ENCODE assay signal across 22 mouse cellular contexts in genomic region chr6:66967788-66968187, GRCm38 (mm10).
DNase-seq lines count a peak whose midpoint lies in the region; ATAC-seq and TF ChIP-seq lines count a peak whose summit lies in the region.
"Had no signal": no experiment of that assay in that cellular context is flagged by ENCODE, and none has a peak within 500 bp of the region (broad histone marks: within the 10 kb centered on the region; RNA-seq: fewer than 3 reads in every experiment).

No protein-coding gene starts in this region.

- 0 out of 2 replicates have a peak, but pooled peaks have one; percentile 18 for TF ChIP-seq CTCF in lung, embryonic 14.5 days (IDR thresholded peaks at IDR 0.05; ENCODE audit: low read depth)
- no peak for TF ChIP-seq CTCF in lung, adult 2 months (IDR thresholded peaks at IDR 0.05; ENCODE audit: insufficient read depth, low read length)

- peak; percentile 17; the same call in 1 of the 2 replicates for ATAC-seq in lung, embryonic 14.5 days (ENCODE audit: insufficient read depth)
- 0 out of 2 replicates have a peak, but pooled peaks have one; percentile 26 for ATAC-seq in erythroblast, adult 5-6 weeks (replicated peaks; ENCODE audit: low FRiP score, poor library complexity, severe bottlenecking)
- ATAC-seq: forebrain, embryonic 16.5 days; inflammation-experienced regulatory T-cells, adult 6 months; midbrain, embryonic 15.5 days had no signal

- no peak overlapping the region for H3K4me2 ChIP-seq in lung, embryonic 14.5 days
- H3K4me2 ChIP-seq: embryonic facial prominence, embryonic 12.5 days; heart, embryonic 11.5 days; hindbrain, embryonic 12.5 days; midbrain, embryonic 15.5 days; neural tube, embryonic 15.5 days; stomach, embryonic 15.5 days had no signal

- WGBS in lung, embryonic 14.5 days: 23% methylated on average over 2 of the region's 2 CpGs
- 26% methylated on average over 2 of the region's 2 CpGs for WGBS in lung, adult 2 months

- H3K27me3 ChIP-seq in lung, embryonic 14.5 days (ENCODE audit: insufficient read depth, low read length): no peaks in the 10 kb centered on the region
- H3K27me3 ChIP-seq: embryonic facial prominence, embryonic 12.5 days; hindbrain, embryonic 12.5 days; midbrain, embryonic 15.5 days; neural tube, embryonic 15.5 days; stomach, embryonic 15.5 days had no signal

- no peaks in the 10 kb centered on the region for H3K36me3 ChIP-seq in lung, embryonic 14.5 days (ENCODE audit: insufficient read depth)
- H3K36me3 ChIP-seq: embryonic facial prominence, embryonic 12.5 days; hindbrain, embryonic 12.5 days; limb, embryonic 10.5 days; midbrain, embryonic 15.5 days; neural tube, embryonic 15.5 days; stomach, embryonic 15.5 days had no signal

- H3K27ac ChIP-seq in lung, embryonic 14.5 days (ENCODE audit: low read depth): no peak overlapping the region
- H3K27ac ChIP-seq: embryonic facial prominence, embryonic 12.5 days; hindbrain, embryonic 12.5 days; layer of hippocampus, adult 2 months; limb, embryonic 10.5 days; midbrain, embryonic 15.5 days; neural tube, embryonic 15.5 days; stomach, embryonic 15.5 days had no signal

- DNase-seq in lung, embryonic 14.5 days: no peak
- DNase-seq in lung, adult 2 months: no peak
- peak; percentile 85 for DNase-seq in kidney, adult 9 months
- DNase-seq in kidney, postnatal 36 days: peak; percentile 51 to 76
- DNase-seq in left cerebral cortex, adult 8-10 months (ENCODE audit: low spot score in 2 of 2): no peak
- no peak for DNase-seq in spleen, adult 18-20 months
- DNase-seq: adrenal gland, postnatal 10 days; cerebellum, postnatal 10 days; gastrocnemius, postnatal 36 days; lung, postnatal 10 days; thymus, adult 2 months had no signal

- no peak overlapping the region for H3K4me3 ChIP-seq in lung, embryonic 14.5 days (ENCODE audit: low read depth, low read length)
- H3K4me3 ChIP-seq in lung, adult 2 months (replicated peaks; ENCODE audit: extremely low read depth, low read depth, low read length): no peak overlapping the region
- H3K4me3 ChIP-seq: embryonic facial prominence, embryonic 12.5 days; hindbrain, embryonic 12.5 days; layer of hippocampus, adult 2 months; limb, embryonic 10.5 days; midbrain, embryonic 15.5 days; neural tube, embryonic 15.5 days; stomach, embryonic 15.5 days had no signal

- H3K9ac ChIP-seq in lung, embryonic 14.5 days: no peak overlapping the region
- H3K9ac ChIP-seq: embryonic facial prominence, embryonic 12.5 days; hindbrain, embryonic 12.5 days; midbrain, embryonic 15.5 days; neural tube, embryonic 15.5 days; stomach, embryonic 15.5 days had no signal

- H3K9me3 ChIP-seq in lung, embryonic 14.5 days (ENCODE audit: low read depth, low read length): no peaks in the 10 kb centered on the region
- H3K9me3 ChIP-seq: embryonic facial prominence, embryonic 12.5 days; hindbrain, embryonic 12.5 days; limb, embryonic 10.5 days; midbrain, embryonic 15.5 days; neural tube, embryonic 15.5 days; stomach, embryonic 15.5 days had no signal

- peaks cover 8% of the 10 kb centered on the region; the same call in 1 of the 2 replicates for H3K4me1 ChIP-seq in lung, embryonic 14.5 days (ENCODE audit: insufficient read depth)
- peaks cover 34% of the 10 kb centered on the region for H3K4me1 ChIP-seq in lung, adult 2 months (ENCODE audit: control insufficient read depth, insufficient read depth, low read length)

- TF ChIP-seq POLR2A in lung, adult 2 months (IDR thresholded peaks at IDR 0.05; ENCODE audit: borderline replicate concordance, extremely low read depth, low read depth, low read length): no peak

Comparison
In these comparisons a context has a peak if more than half of its experiments do, and no peak if none do; other contexts are left out.
1. DNase-seq: peak in kidney, adult 9 months (single experiment) and kidney, postnatal 36 days (2 of 2); none in lung, embryonic 14.5 days (single experiment), lung, adult 2 months (single experiment), left cerebral cortex, adult 8-10 months (0 of 2) and spleen, adult 18-20 months (0 of 2).